Mouse (Mus musculus) limb, embryonic 14.5 days (tissue): Measurements from ENCODE around the gene Spp1. TPM values are rescaled to one million over a fixed set of nuclear protein-coding genes. Genes with fewer than 3 reads are reported as not detected.
"Not testable (repeated sequence)": the region's sequence is repeated elsewhere in the genome, so short reads cannot be mapped to it uniquely, and the experiment has no call there.

Experiments
- ATAC-seq: fragments of 200-750 bp; cut with Nextera tagmentation; 2 replicates; pipeline ENCODE4 v1.8.0; 2017; ENCODE audit warnings: low read depth, moderate number of reproducible peaks, moderate TSS enrichment; ENCODE audit not compliant: low FRiP score
- DNase-seq: peaks from one replicate; pipeline ENCODE4 v3.0.0-alpha.2; 2015; ENCODE audit warnings: low spot score
- H3K27ac ChIP-seq: fragments of 300-500 bp; sonication (generic); replicated peaks from 2 replicates; pipeline ENCODE4 v1.5.1; 2014; ENCODE audit warnings: low read depth, mild to moderate bottlenecking, low read length, moderate library complexity, mixed read lengths
- H3K27me3 ChIP-seq: fragments of 300-500 bp; sonication (generic); 2 replicates; pipeline ENCODE4 v1.6.1; 2014; ENCODE audit warnings: low read length, mixed read lengths; ENCODE audit not compliant: control insufficient read depth, insufficient read depth
- H3K36me3 ChIP-seq: fragments of 300-500 bp; sonication (generic); 2 replicates; pipeline ENCODE4 v1.6.1; 2014; ENCODE audit warnings: mild to moderate bottlenecking, low read length, moderate library complexity, mixed read lengths; ENCODE audit not compliant: control insufficient read depth, insufficient read depth
- H3K4me1 ChIP-seq: fragments of 300-500 bp; sonication (generic); 2 replicates; pipeline ENCODE4 v1.6.1; 2014; ENCODE audit warnings: antibody characterized with exemption, low read length, mixed read lengths; ENCODE audit not compliant: control insufficient read depth, insufficient read depth
- H3K4me2 ChIP-seq: fragments of 300-500 bp; sonication (generic); replicated peaks from 2 replicates; pipeline ENCODE4 v1.6.1; 2014; ENCODE audit warnings: low read depth, mild to moderate bottlenecking, low read length, moderate library complexity; ENCODE audit not compliant: severe bottlenecking
- H3K4me3 ChIP-seq: fragments of 300-500 bp; sonication (generic); replicated peaks from 2 replicates; pipeline ENCODE4 v1.5.1; 2014; ENCODE audit warnings: low read length
- H3K9ac ChIP-seq: fragments of 300-500 bp; sonication (generic); 2 replicates; pipeline ENCODE4 v1.6.1; 2014; ENCODE audit warnings: mild to moderate bottlenecking, low read depth, low read length, moderate library complexity; ENCODE audit not compliant: severe bottlenecking
- H3K9me3 ChIP-seq: fragments of 300-500 bp; sonication (generic); 2 replicates; pipeline ENCODE4 v1.6.1; 2016; ENCODE audit warnings: low read length; ENCODE audit not compliant: control insufficient read depth
- POLR2A ChIP-seq: fragments of 200-500 bp; IDR thresholded peaks from 2 replicates; pipeline ENCODE4 v1.8.0; 2012; ENCODE audit warnings: inconsistent platforms, mild to moderate bottlenecking, moderate library complexity, borderline replicate concordance; ENCODE audit not compliant: insufficient read depth, insufficient read length; ENCODE audit errors: extremely low read depth
- WGBS: fragments of 180-500 bp; shearing (Covaris S2); extraction: QIAGEN DNeasy Blood & Tissue Kit; methylation state at CpG from one replicate; pipeline ENCODE4 v1.1.7; 2014; 5-methylcytosine and 5-hydroxymethylcytosine counted together
- polyA plus RNA-seq, 2 experiments: library from polyadenylated mRNA; depleted of rRNA in 1 of 2; stranded (reverse) in 1 of 2; unstranded in 1 of 2; fragments of >200 nt; fragmentation: Nextera tagmentation in 1 of 2; extraction: Ambion mirVana in 1 of 2; gene quantifications; 2 replicates each; pipeline versions ENCODE4 v1.2.1 to v1.2.3; 2012 to 2014

Gene Spp1
- polyA plus RNA-seq, 2 experiments, result 102 to 195 TPM

- Histone ChIP-seq H3K4me1 (no peaks in the 10 kb centered on the region), H3K36me3 (no peaks in the 10 kb centered on the region)
- 9% methylated on average over 3 of the region's 3 CpGs for WGBS
Observed at GRCm38 (mm10) chr5:104446156-104446555, 11.2 kb downstream of the Spp1 start.

GRCm38 (mm10) chr5:104448346-104448745 lies 13.4 kb downstream of the Spp1 start:
- ATAC-seq, H3K9me3 ChIP-seq, H3K36me3 ChIP-seq, H3K27me3 ChIP-seq, H3K4me2 ChIP-seq, DNase-seq, H3K4me1 ChIP-seq, H3K9ac ChIP-seq, H3K27ac ChIP-seq, H3K4me3 ChIP-seq: not testable (repeated sequence)
- 26% methylated on average over 6 of the region's 6 CpGs for WGBS

More at GRCm38 (mm10) chr5:104446156-104446555, 11.2 kb downstream of the Spp1 start:
- no peaks in the 10 kb centered on the region for H3K9me3 ChIP-seq
- H3K27me3 ChIP-seq, result no peaks in the 10 kb centered on the region
- no peak overlapping the region for H3K4me3 ChIP-seq
- H3K4me2 ChIP-seq, result no peak overlapping the region
- DNase-seq, result peak; percentile 60
- no peak overlapping the region for H3K27ac ChIP-seq
- TF ChIP-seq POLR2A, result no peak
- no peak overlapping the region for H3K9ac ChIP-seq
- ATAC-seq, result no peak

- 35% methylated on average over 3 of the region's 3 CpGs for WGBS
- ATAC-seq, result no peak
- H3K4me2 ChIP-seq, result no peak overlapping the region
Observed at GRCm38 (mm10) chr5:104449491-104449890, 14.6 kb downstream of the Spp1 start.

GRCm38 (mm10) chr5:104453075-104453474 lies 18.2 kb downstream of the Spp1 start:
- no peak overlapping the region for H3K4me2 ChIP-seq
- no peak overlapping the region for H3K9ac ChIP-seq
- WGBS, result 61% methylated on average over 1 of the region's 1 CpGs
- TF ChIP-seq POLR2A, result no peak
- ATAC-seq (no peak), DNase-seq (no peak)
- H3K36me3 ChIP-seq, result no peaks in the 10 kb centered on the region
- no peak overlapping the region for H3K27ac ChIP-seq
- no peaks in the 10 kb centered on the region for H3K4me1 ChIP-seq
- H3K27me3 ChIP-seq, result no peaks in the 10 kb centered on the region
- H3K9me3 ChIP-seq, result 0 out of 2 replicates have a peak, but pooled peaks cover 5% of the 10 kb centered on the region
- H3K4me3 ChIP-seq, result no peak overlapping the region

More at GRCm38 (mm10) chr5:104449491-104449890, 14.6 kb downstream of the Spp1 start:
- Histone ChIP-seq H3K9ac (no peak overlapping the region), H3K36me3 (no peaks in the 10 kb centered on the region), H3K27me3 (no peaks in the 10 kb centered on the region), H3K9me3 (no peaks in the 10 kb centered on the region), H3K4me1 (no peaks in the 10 kb centered on the region), H3K4me3 (no peak overlapping the region), H3K27ac (no peak overlapping the region)
- no peak for DNase-seq
- no peak for TF ChIP-seq POLR2A

- DNase-seq (no peak), ATAC-seq (no peak)
- Histone ChIP-seq H3K9ac (no peak overlapping the region), H3K27me3 (no peaks in the 10 kb centered on the region), H3K27ac (no peak overlapping the region), H3K4me1 (peaks cover 5% of the 10 kb centered on the region), H3K4me2 (no peak overlapping the region), H3K36me3 (no peaks in the 10 kb centered on the region), H3K4me3 (no peak overlapping the region), H3K9me3 (0 out of 2 replicates have a peak, but pooled peaks cover 5% of the 10 kb centered on the region)
- 58% methylated on average over 6 of the region's 6 CpGs for WGBS
- no peak for TF ChIP-seq POLR2A
Observed at GRCm38 (mm10) chr5:104454564-104454963, 19.6 kb downstream of the Spp1 start.
